Mouse (Mus musculus) heart, embryonic 12.5 days (tissue): Measurements from ENCODE around the gene Zfp668. TPM values are rescaled to one million over a fixed set of nuclear protein-coding genes. Genes with fewer than 3 reads are reported as not detected.

ENCODE experiments used
- ATAC-seq: fragments of 200-750 bp; cut with Nextera tagmentation; 2 replicates; pipeline ENCODE4 v1.8.0; 2017; ENCODE audit warnings: moderate TSS enrichment, moderate library complexity; ENCODE audit not compliant: insufficient number of reproducible peaks, low FRiP score
- H3K27ac ChIP-seq: fragments of 300-500 bp; sonication (generic); 2 replicates; pipeline ENCODE4 v1.5.1; 2016; ENCODE audit warnings: mild to moderate bottlenecking, moderate library complexity; ENCODE audit not compliant: poor library complexity, severe bottlenecking
- H3K27me3 ChIP-seq: fragments of 300-500 bp; sonication (generic); replicated peaks from 2 replicates; pipeline ENCODE4 v1.6.1; 2016; ENCODE audit warnings: mild to moderate bottlenecking, moderate library complexity
- H3K36me3 ChIP-seq: fragments of 300-500 bp; sonication (generic); 2 replicates; pipeline ENCODE4 v1.6.1; 2016; ENCODE audit warnings: mild to moderate bottlenecking, moderate library complexity
- H3K4me1 ChIP-seq: fragments of 300-500 bp; sonication (generic); replicated peaks from 2 replicates; pipeline ENCODE4 v1.6.1; 2016; ENCODE audit warnings: mild to moderate bottlenecking
- H3K4me2 ChIP-seq: fragments of 300-500 bp; sonication (generic); 2 replicates; pipeline ENCODE4 v1.6.1; 2016; ENCODE audit warnings: mild to moderate bottlenecking, moderate library complexity
- H3K4me3 ChIP-seq: fragments of 300-500 bp; sonication (generic); 2 replicates; pipeline ENCODE4 v1.5.1; 2016; ENCODE audit warnings: mild to moderate bottlenecking
- H3K9ac ChIP-seq: fragments of 300-500 bp; sonication (generic); 2 replicates; pipeline ENCODE4 v1.6.1; 2016; ENCODE audit warnings: mild to moderate bottlenecking, moderate library complexity
- H3K9me3 ChIP-seq: fragments of 300-500 bp; sonication (generic); replicated peaks from 2 replicates; pipeline ENCODE4 v1.6.1; 2016; ENCODE audit warnings: mild to moderate bottlenecking, moderate library complexity
- WGBS: fragments of 180-500 bp; shearing (Covaris S2); methylation state at CpG from one replicate; pipeline ENCODE4 v1.1.7; 2016; 5-methylcytosine and 5-hydroxymethylcytosine counted together
- polyA plus RNA-seq: library from polyadenylated mRNA; unstranded; fragments of >200 nt; fragmentation: Nextera tagmentation; extraction: Ambion mirVana; gene quantifications from 2 replicates; pipeline ENCODE4 v1.2.1, GENCODE M21; 2016

Gene Zfp668
- 11.4 and 13.0 TPM in 2 replicates for polyA plus RNA-seq

GRCm38 (mm10) chr7:127876467-127877348 lies at the start of gene Zfp668:
Gene Zfp668, minus strand, starts transcription at chr7:127876828.
- peaks cover 20% of the 10 kb centered on the region for H3K4me1 ChIP-seq
- ATAC-seq = peak; percentile 79
- WGBS = under 1% methylated on average over 60 of the region's 60 CpGs
- peak within 1 kb of the TSS; percentile 98 for H3K27ac ChIP-seq
- peak within 1 kb of the TSS; percentile 94 for H3K4me3 ChIP-seq
- H3K9ac ChIP-seq = peak within 1 kb of the TSS; percentile 97
- H3K4me2 ChIP-seq = peak within 1 kb of the TSS; percentile 74
- no peaks in the 10 kb centered on the region for H3K9me3 ChIP-seq
- peaks cover 43% of the 10 kb centered on the region for H3K36me3 ChIP-seq
- no peaks in the 10 kb centered on the region for H3K27me3 ChIP-seq

GRCm38 (mm10) chr7:127926066-127926465 lies 49.4 kb upstream of the Zfp668 start:
- H3K36me3 ChIP-seq = peaks cover 37% of the 10 kb centered on the region
- ATAC-seq = no peak
- H3K4me1 ChIP-seq = peaks cover 16% of the 10 kb centered on the region

GRCm38 (mm10) chr7:127925252-127925651 lies 48.6 kb upstream of the Zfp668 start:
- no peak overlapping the region for H3K4me3 ChIP-seq
- H3K4me2 ChIP-seq = no peak overlapping the region
- no peak overlapping the region for H3K27ac ChIP-seq
- peaks cover 42% of the 10 kb centered on the region for H3K36me3 ChIP-seq
- no peak overlapping the region for H3K9ac ChIP-seq
- no peak for ATAC-seq
- no peaks in the 10 kb centered on the region for H3K9me3 ChIP-seq
- 74% methylated on average over 5 of the region's 5 CpGs for WGBS
- H3K4me1 ChIP-seq = peaks cover 16% of the 10 kb centered on the region
- H3K27me3 ChIP-seq = peaks cover 21% of the 10 kb centered on the region

More at GRCm38 (mm10) chr7:127926066-127926465, 49.4 kb upstream of the Zfp668 start:
- Histone ChIP-seq H3K4me3 (no peak overlapping the region), H3K27me3 (peaks cover 23% of the 10 kb centered on the region), H3K4me2 (no peak overlapping the region), H3K9me3 (no peaks in the 10 kb centered on the region), H3K27ac (no peak overlapping the region), H3K9ac (no peak overlapping the region)
- 91% methylated on average over 8 of the region's 8 CpGs for WGBS

GRCm38 (mm10) chr7:127923714-127924113 lies 47.1 kb upstream of the Zfp668 start:
- no peaks in the 10 kb centered on the region for H3K9me3 ChIP-seq
- peaks cover under 1% of the 10 kb centered on the region for H3K4me1 ChIP-seq
- no peak overlapping the region for H3K4me2 ChIP-seq
- H3K4me3 ChIP-seq = no peak overlapping the region
- ATAC-seq = no peak
- WGBS = 89% methylated on average over 5 of the region's 5 CpGs
- peaks cover 45% of the 10 kb centered on the region for H3K36me3 ChIP-seq
- no peak overlapping the region for H3K9ac ChIP-seq
- no peak overlapping the region for H3K27ac ChIP-seq
- peaks cover 11% of the 10 kb centered on the region for H3K27me3 ChIP-seq

GRCm38 (mm10) chr7:127922451-127923275 lies 46.0 kb upstream of the Zfp668 start:
- no peak overlapping the region for H3K9ac ChIP-seq
- H3K9me3 ChIP-seq = no peaks in the 10 kb centered on the region
- no peak overlapping the region for H3K4me3 ChIP-seq
- ATAC-seq = no peak
- no peaks in the 10 kb centered on the region for H3K4me1 ChIP-seq
- 74% methylated on average over 6 of the region's 6 CpGs for WGBS
- H3K27me3 ChIP-seq = peaks cover 2% of the 10 kb centered on the region
- H3K27ac ChIP-seq = no peak overlapping the region
- no peak overlapping the region for H3K4me2 ChIP-seq
- H3K36me3 ChIP-seq = peaks cover 50% of the 10 kb centered on the region

GRCm38 (mm10) chr7:127921516-127921915 lies 44.9 kb upstream of the Zfp668 start:
- ATAC-seq = no peak
- WGBS = 64% methylated on average over 8 of the region's 8 CpGs
- Histone ChIP-seq H3K4me2 (no peak overlapping the region), H3K4me3 (no peak overlapping the region), H3K9me3 (no peaks in the 10 kb centered on the region), H3K27ac (no peak overlapping the region), H3K36me3 (peaks cover 61% of the 10 kb centered on the region), H3K4me1 (no peaks in the 10 kb centered on the region), H3K9ac (no peak overlapping the region), H3K27me3 (no peaks in the 10 kb centered on the region)

GRCm38 (mm10) chr7:127919290-127919689 lies 42.7 kb upstream of the Zfp668 start:
- no peak overlapping the region for H3K27ac ChIP-seq
- H3K4me2 ChIP-seq = no peak overlapping the region
- H3K36me3 ChIP-seq = peaks cover 60% of the 10 kb centered on the region
- H3K9me3 ChIP-seq = no peaks in the 10 kb centered on the region
- H3K4me3 ChIP-seq = no peak overlapping the region
- no peak overlapping the region for H3K9ac ChIP-seq
- WGBS = 80% methylated on average over 7 of the region's 7 CpGs
- H3K27me3 ChIP-seq = no peaks in the 10 kb centered on the region
- no peak for ATAC-seq
- no peaks in the 10 kb centered on the region for H3K4me1 ChIP-seq

- ATAC-seq = no peak
- peaks cover 54% of the 10 kb centered on the region for H3K36me3 ChIP-seq
- no peak overlapping the region for H3K9ac ChIP-seq
- H3K4me3 ChIP-seq = no peak overlapping the region
- peaks cover 1% of the 10 kb centered on the region; the same call in 1 of the 2 replicates for H3K4me1 ChIP-seq
- no peak overlapping the region for H3K27ac ChIP-seq
- H3K9me3 ChIP-seq = no peaks in the 10 kb centered on the region
- 59% methylated on average over 3 of the region's 3 CpGs for WGBS
- no peak overlapping the region for H3K4me2 ChIP-seq
- H3K27me3 ChIP-seq = no peaks in the 10 kb centered on the region
Observed at GRCm38 (mm10) chr7:127918203-127918602, 41.6 kb upstream of the Zfp668 start.

- ATAC-seq = no peak
- no peaks in the 10 kb centered on the region for H3K9me3 ChIP-seq
- 90% methylated on average over 12 of the region's 12 CpGs for WGBS
- H3K4me2 ChIP-seq = no peak overlapping the region
- H3K4me3 ChIP-seq = no peak overlapping the region
- no peak overlapping the region for H3K9ac ChIP-seq
- H3K27me3 ChIP-seq = no peaks in the 10 kb centered on the region
- peaks cover 35% of the 10 kb centered on the region for H3K36me3 ChIP-seq
- peaks cover 5% of the 10 kb centered on the region; the same call in 1 of the 2 replicates for H3K4me1 ChIP-seq
- no peak overlapping the region for H3K27ac ChIP-seq
Observed at GRCm38 (mm10) chr7:127915293-127915692, 38.7 kb upstream of the Zfp668 start.

- Histone ChIP-seq H3K27me3 (no peaks in the 10 kb centered on the region), H3K4me3 (peak overlapping the region; percentile 87), H3K9ac (peak overlapping the region; percentile 89; the same call in 1 of the 2 replicates), H3K4me1 (peaks cover 5% of the 10 kb centered on the region; the same call in 1 of the 2 replicates), H3K36me3 (peaks cover 50% of the 10 kb centered on the region), H3K27ac (no peak overlapping the region), H3K4me2 (peak overlapping the region; percentile 74), H3K9me3 (no peaks in the 10 kb centered on the region)
- 13% methylated on average over 4 of the region's 4 CpGs for WGBS
- ATAC-seq = no peak
Observed at GRCm38 (mm10) chr7:127912938-127913337, 36.3 kb upstream of the Zfp668 start.
